Mouse (Mus musculus) MEL (cell line): ENCODE data around the gene Tm2d3.

Experiments
- CTCF ChIP-seq, 3 experiments: IDR thresholded peaks in 2 of 3; conservative IDR thresholded peaks in 1 of 3; 2 replicates each; pipeline ENCODE4 v1.5.1; 2011 to 2012; ENCODE audit warnings: low read length in 3 of 3, low read depth in 2 of 3, mild to moderate bottlenecking in 2 of 3, improper control_type of control experiment in 1 of 3, inconsistent platforms in 1 of 3, mixed read lengths in 1 of 3, moderate library complexity in 1 of 3; ENCODE audit not compliant: control insufficient read depth in 1 of 3, insufficient read depth in 1 of 3, poor library complexity in 1 of 3, severe bottlenecking in 1 of 3
- EP300 ChIP-seq, 2 experiments: IDR thresholded peaks; 2 replicates each; pipeline ENCODE4 v1.6.1; 2011; ENCODE audit warnings: improper control_type of control experiment in 2 of 2, low read length in 2 of 2, low read depth in 1 of 2, mild to moderate bottlenecking in 1 of 2
- GATA1 ChIP-seq: IDR thresholded peaks from 2 replicates; pipeline ENCODE4 v1.6.1; 2011; ENCODE audit warnings: low read depth, low read length, improper control_type of control experiment
- MAX ChIP-seq: IDR thresholded peaks from 2 replicates; pipeline ENCODE4 v1.6.1; 2011; ENCODE audit warnings: low read length, improper control_type of control experiment
- MXI1 ChIP-seq: IDR thresholded peaks from 2 replicates; pipeline ENCODE4 v1.6.1; 2011; ENCODE audit warnings: mild to moderate bottlenecking, low read depth, low read length, improper control_type of control experiment
- POLR2A ChIP-seq, 2 experiments: IDR thresholded peaks; 2 replicates each; pipeline ENCODE4 v1.6.1; 2011 to 2012; ENCODE audit warnings: low read length in 2 of 2, mild to moderate bottlenecking in 2 of 2, control low read depth in 1 of 2, improper control_type of control experiment in 1 of 2, low read depth in 1 of 2, moderate library complexity in 1 of 2; ENCODE audit not compliant: control insufficient read depth in 1 of 2, insufficient read depth in 1 of 2, poor library complexity in 1 of 2
- RCOR1 ChIP-seq: IDR thresholded peaks from 2 replicates; pipeline ENCODE4 v1.6.1; 2012; ENCODE audit warnings: low read depth, mild to moderate bottlenecking, inconsistent platforms, low read length, improper control_type of control experiment
- TAL1 ChIP-seq: IDR thresholded peaks from 2 replicates; pipeline ENCODE4 v1.6.1; 2012; ENCODE audit warnings: mild to moderate bottlenecking, inconsistent platforms, low read length, moderate library complexity, mixed read lengths
- TBP ChIP-seq: IDR thresholded peaks from 2 replicates; pipeline ENCODE4 v1.8.0; 2011; ENCODE audit warnings: low read depth, low read length, improper control_type of control experiment
- TCF12 ChIP-seq: IDR thresholded peaks from 2 replicates; pipeline ENCODE4 v1.6.1; 2014; ENCODE audit warnings: low read depth, mild to moderate bottlenecking, inconsistent platforms, low read length, improper control_type of control experiment, moderate library complexity
- USF1 ChIP-seq: IDR thresholded peaks from 2 replicates; pipeline ENCODE4 v1.6.1; 2014; ENCODE audit warnings: low read depth, mild to moderate bottlenecking, inconsistent platforms, low read length, improper control_type of control experiment, moderate library complexity
- USF2 ChIP-seq, 2 experiments: IDR thresholded peaks; 2 replicates each; pipeline ENCODE4 v1.6.1; 2011 to 2012; ENCODE audit warnings: improper control_type of control experiment in 2 of 2, low read length in 2 of 2, borderline replicate concordance in 1 of 2, inconsistent platforms in 1 of 2, low read depth in 1 of 2, mild to moderate bottlenecking in 1 of 2; ENCODE audit not compliant: insufficient read depth in 1 of 2
- ZC3H11A ChIP-seq: IDR thresholded peaks from 2 replicates; pipeline ENCODE4 v1.6.1; 2012; ENCODE audit warnings: low read depth, mild to moderate bottlenecking, inconsistent platforms, low read length, improper control_type of control experiment

- TF ChIP-seq MAX (no peak), POLR2A (IDR thresholded peaks at IDR 0.05; ENCODE audit: control insufficient read depth in 1 of 2, insufficient read depth in 1 of 2, low read depth in 1 of 2, low read length in 2 of 2, poor library complexity in 1 of 2) (no peak), USF2 (IDR thresholded peaks at IDR 0.05; ENCODE audit: borderline replicate concordance in 1 of 2, insufficient read depth in 1 of 2, low read depth in 1 of 2, low read length in 2 of 2) (no peak), TBP (no peak), ZC3H11A (no peak), CTCF (IDR thresholded peaks at IDR 0.05 in 2 of 3, conservative IDR thresholded peaks at IDR 0.05 in 1 of 3; ENCODE audit: control insufficient read depth in 1 of 3, insufficient read depth in 1 of 3, low read depth in 2 of 3, low read length in 3 of 3, poor library complexity in 1 of 3, severe bottlenecking in 1 of 3) (no peak), RCOR1 (no peak), MXI1 (no peak), TCF12 (no peak), GATA1 (no peak), EP300 (IDR thresholded peaks at IDR 0.05; ENCODE audit: low read depth in 1 of 2, low read length in 2 of 2) (no peak), TAL1 (no peak), USF1 (no peak)
Measured at GRCm38 (mm10) chr7:65742857-65743256, 51.9 kb downstream of the Tm2d3 start.
